8 mouse cellular contexts compared by ENCODE assay signal in genomic region chr7:3290257-3291033, GRCm38 (mm10). TPM values are rescaled to one million over a fixed set of nuclear protein-coding genes. Genes with fewer than 3 reads are reported as not detected.
A peak's percentile ranks its signal among the peaks of the same experiment; 100 is the strongest.
DNase-seq lines count a peak whose midpoint lies in the region; ATAC-seq and TF ChIP-seq lines count a peak whose summit lies in the region.

No protein-coding gene starts in this region.

- peak overlapping the region; percentile 85 for H3K27ac ChIP-seq in forebrain, embryonic 16.5 days (ENCODE audit: low read length)
- peak overlapping the region; percentile 94 for H3K27ac ChIP-seq in layer of hippocampus, adult 2 months
- H3K27ac ChIP-seq in neural tube, embryonic 15.5 days (replicated peaks): peak overlapping the region; percentile 84

- intact Hi-C loops in heart, postnatal 36 days (cut with DNase I): loop anchor here (1.0 kb wide), 1 partner anchor 15 kb away; no protein-coding TSS in a partner anchor

- peak overlapping the region; percentile 94 for H3K4me2 ChIP-seq in forebrain, embryonic 16.5 days (ENCODE audit: low read length)
- H3K4me2 ChIP-seq in neural tube, embryonic 15.5 days: peak overlapping the region; percentile 69

- peak; percentile 88; the same call in 1 of the 2 replicates for TF ChIP-seq POLR2A in lung, adult 2 months (IDR thresholded peaks at IDR 0.05; ENCODE audit: borderline replicate concordance, extremely low read depth, low read depth, low read length)

- TF ChIP-seq CTCF in layer of hippocampus, adult 2 months (conservative IDR thresholded peaks at IDR 0.05): no peak
- TF ChIP-seq CTCF in lung, adult 2 months (IDR thresholded peaks at IDR 0.05; ENCODE audit: insufficient read depth, low read length): no peak

- no peaks in the 10 kb centered on the region for H3K27me3 ChIP-seq in forebrain, embryonic 16.5 days (replicated peaks; ENCODE audit: control insufficient read depth, insufficient read depth, low read length)
- no peaks in the 10 kb centered on the region for H3K27me3 ChIP-seq in neural tube, embryonic 15.5 days (replicated peaks)

- H3K4me3 ChIP-seq in forebrain, embryonic 16.5 days (replicated peaks; ENCODE audit: low read length): peak overlapping the region; percentile 72
- H3K4me3 ChIP-seq in layer of hippocampus, adult 2 months: peak overlapping the region; percentile 79
- peak overlapping the region; percentile 89 for H3K4me3 ChIP-seq in lung, adult 2 months (replicated peaks; ENCODE audit: extremely low read depth, low read depth, low read length)
- H3K4me3 ChIP-seq in neural tube, embryonic 15.5 days (replicated peaks): peak overlapping the region; percentile 63

- no peaks in the 10 kb centered on the region for H3K9me3 ChIP-seq in forebrain, embryonic 16.5 days (ENCODE audit: control insufficient read depth, low read length)
- H3K9me3 ChIP-seq in neural tube, embryonic 15.5 days (replicated peaks): no peaks in the 10 kb centered on the region

- ATAC-seq in cerebellum, adult (ENCODE audit: insufficient number of reproducible peaks, low FRiP score, low TSS enrichment): peak; percentile 81
- ATAC-seq in forebrain, embryonic 16.5 days: peak; percentile 89
- ATAC-seq in neural tube, embryonic 15.5 days (ENCODE audit: low FRiP score): peak; percentile 91

- 3% methylated on average over 18 of the region's 18 CpGs for WGBS in forebrain, embryonic 16.5 days
- WGBS in lung, adult 2 months: 2% methylated on average over 18 of the region's 18 CpGs
- WGBS in neural tube, embryonic 15.5 days: 2% methylated on average over 18 of the region's 18 CpGs

- H3K36me3 ChIP-seq in forebrain, embryonic 16.5 days (ENCODE audit: control insufficient read depth, insufficient read depth): 0 out of 2 replicates have a peak, but pooled peaks cover 4% of the 10 kb centered on the region
- peaks cover 14% of the 10 kb centered on the region for H3K36me3 ChIP-seq in neural tube, embryonic 15.5 days

- H3K9ac ChIP-seq in forebrain, embryonic 16.5 days (replicated peaks; ENCODE audit: low read depth, low read length): peak overlapping the region; percentile 91
- peak overlapping the region; percentile 79 for H3K9ac ChIP-seq in neural tube, embryonic 15.5 days (replicated peaks)

- DNase-seq in ES-CJ7 (ENCODE audit: low read depth, low spot score): peak; percentile 97
- peak; percentile 96 to 97 for DNase-seq in heart, postnatal 36 days
- DNase-seq in layer of hippocampus, adult 2 months (ENCODE audit: low spot score in 2 of 2): peak; percentile 81 to 92
- peak; percentile 96 for DNase-seq in lung, adult 2 months
- peak; percentile 89 for DNase-seq in testis, postnatal 14 days (ENCODE audit: low spot score)

- H3K4me1 ChIP-seq in forebrain, embryonic 16.5 days (replicated peaks; ENCODE audit: control insufficient read depth, insufficient read depth, low read length): peaks cover 27% of the 10 kb centered on the region
- peaks cover 8% of the 10 kb centered on the region; the same call in 1 of the 2 replicates for H3K4me1 ChIP-seq in lung, adult 2 months (ENCODE audit: control insufficient read depth, insufficient read depth, low read length)
- H3K4me1 ChIP-seq in neural tube, embryonic 15.5 days: peaks cover 42% of the 10 kb centered on the region

RNA-seq across cellular contexts. Expression of gene Prkcg, which starts 1.5 kb away (rescaled TPM):
- 2.7 and 3.5 TPM in 2 replicates for polyA plus RNA-seq in forebrain, embryonic 16.5 days (2015; fragmentation: Nextera tagmentation; extraction: Ambion mirVana)
- total RNA-seq in heart, postnatal 36 days (2021): 1 to 10 TPM; 1.8 to 2.5 TPM
- total RNA-seq in layer of hippocampus, adult 2 months (2021): 100 to 1,000 TPM; 518 to 547 TPM
- 5.6 and 5.9 TPM in 2 replicates for polyA plus RNA-seq in lung, adult 2 months (2012; rRNA removed)
- 1.3 and 1.4 TPM in 2 replicates for polyA plus RNA-seq in neural tube, embryonic 15.5 days (2015; fragmentation: Nextera tagmentation; extraction: Ambion mirVana)

RNA-seq across cellular contexts. Expression of gene Myadm, which starts 1.6 kb away (rescaled TPM):
- 24.3 and 25.4 TPM in 2 replicates for polyA plus RNA-seq in forebrain, embryonic 16.5 days (2015; fragmentation: Nextera tagmentation; extraction: Ambion mirVana)
- total RNA-seq in heart, postnatal 36 days (2021): 100 to 1,000 TPM; 160 to 162 TPM
- total RNA-seq in layer of hippocampus, adult 2 months (2021): 10 to 100 TPM; 52.5 to 60.1 TPM
- polyA plus RNA-seq in lung, adult 2 months (2012; rRNA removed): 429 and 524 TPM in 2 replicates
- 43.9 and 58.7 TPM in 2 replicates for polyA plus RNA-seq in neural tube, embryonic 15.5 days (2015; fragmentation: Nextera tagmentation; extraction: Ambion mirVana)

RNA-seq across cellular contexts. Expression of gene Nlrp12, which starts 40.9 kb away (rescaled TPM):
- polyA plus RNA-seq in forebrain, embryonic 16.5 days (2015; fragmentation: Nextera tagmentation; extraction: Ambion mirVana): not detected in 2 replicates
- not detected for total RNA-seq in heart, postnatal 36 days (2021)
- total RNA-seq in layer of hippocampus, adult 2 months (2021): not detected
- polyA plus RNA-seq in lung, adult 2 months (2012; rRNA removed): 0.25 and 0.50 TPM in 2 replicates
- not detected in 2 replicates for polyA plus RNA-seq in neural tube, embryonic 15.5 days (2015; fragmentation: Nextera tagmentation; extraction: Ambion mirVana)

RNA-seq across cellular contexts. Expression of gene Cacng7, which starts 42.3 kb away (rescaled TPM):
- polyA plus RNA-seq in forebrain, embryonic 16.5 days (2015; fragmentation: Nextera tagmentation; extraction: Ambion mirVana): 2.8 and 4.3 TPM in 2 replicates
- total RNA-seq in heart, postnatal 36 days (2021): 1 to 10 TPM; 3.7 to 4.7 TPM
- 100 to 1,000 TPM; 128 to 138 TPM for total RNA-seq in layer of hippocampus, adult 2 months (2021)
- 3.3 and 7.4 TPM in 2 replicates for polyA plus RNA-seq in lung, adult 2 months (2012; rRNA removed)
- polyA plus RNA-seq in neural tube, embryonic 15.5 days (2015; fragmentation: Nextera tagmentation; extraction: Ambion mirVana): 3.4 and 4.1 TPM in 2 replicates

Comparison
In these comparisons a context has a peak if more than half of its experiments do, and no peak if none do; other contexts are left out.
1. Peak in every context shown above with its lines: DNase-seq, ATAC-seq, H3K4me3 ChIP-seq and H3K27ac ChIP-seq.